Mouse (Mus musculus) frontal cortex, postnatal 14 days (tissue): ENCODE measurements around the gene Dnajc13.

Source experiments
- DNase-seq, 2 experiments: peaks; one replicate each; pipeline ENCODE4 v3.0.0; 2022; ENCODE audit warnings: low spot score in 2 of 2

Dnajc13 gene

DNA sequence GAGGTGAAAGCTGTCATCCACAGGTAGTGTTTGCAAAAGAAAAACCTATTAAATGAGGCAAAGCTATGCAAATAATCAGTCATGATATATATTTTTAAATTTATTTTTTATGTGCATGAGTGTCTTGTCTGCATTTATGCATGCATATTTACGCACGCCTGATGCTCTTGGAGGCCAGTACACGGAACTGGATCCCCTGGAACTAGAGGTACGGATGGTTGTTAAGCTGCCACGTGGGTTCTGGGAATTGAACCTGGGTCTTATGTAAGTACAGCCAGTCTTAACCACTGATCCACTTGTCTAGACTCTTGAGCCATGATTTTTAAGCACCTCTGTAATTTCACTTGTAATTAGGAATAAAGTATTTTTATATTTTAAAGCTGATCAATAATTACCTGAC, 79.5 kb downstream of the Dnajc13 start:
- DNase-seq: no peak

DNA sequence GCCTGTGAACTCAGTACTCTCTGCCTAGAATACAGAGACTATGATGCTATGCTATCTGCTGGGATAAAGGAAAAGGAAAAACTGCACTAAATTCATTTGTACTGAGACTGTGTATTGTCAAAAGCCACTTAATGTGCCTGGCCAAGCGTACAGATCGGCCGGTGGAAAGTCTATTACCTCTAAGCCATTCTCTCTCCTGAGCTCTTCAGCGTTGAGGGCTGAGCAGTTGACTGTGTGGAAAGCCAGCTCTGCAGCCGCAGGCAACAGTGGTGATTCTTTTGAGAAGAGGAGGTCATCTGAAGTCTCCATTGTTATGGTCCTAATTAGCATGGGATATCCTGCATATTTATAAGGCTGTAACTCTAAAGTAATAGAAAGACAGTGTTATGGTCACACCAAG, 80.4 kb downstream of the Dnajc13 start:
- DNase-seq: no peak

DNA sequence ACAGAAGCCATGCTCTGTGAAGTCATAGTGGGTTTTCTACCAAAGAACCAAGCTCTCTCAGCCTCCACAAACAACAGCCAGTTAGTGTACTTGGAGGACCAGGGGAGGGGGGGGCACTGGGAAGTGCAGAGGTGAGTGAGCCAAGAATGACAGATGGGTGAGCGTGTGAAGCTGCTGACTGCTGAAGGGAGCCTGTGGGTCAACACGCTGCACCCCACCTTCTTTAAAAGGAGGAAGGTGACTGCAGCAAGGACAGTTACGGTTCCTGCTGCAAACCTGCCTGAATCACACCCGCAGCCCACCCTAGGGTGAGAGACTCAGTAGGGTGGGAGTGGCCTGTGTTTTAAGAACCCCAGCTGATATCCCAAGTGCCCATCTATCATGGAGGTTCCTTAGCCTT, 81.1 kb downstream of the Dnajc13 start:
- no peak for DNase-seq

DNA sequence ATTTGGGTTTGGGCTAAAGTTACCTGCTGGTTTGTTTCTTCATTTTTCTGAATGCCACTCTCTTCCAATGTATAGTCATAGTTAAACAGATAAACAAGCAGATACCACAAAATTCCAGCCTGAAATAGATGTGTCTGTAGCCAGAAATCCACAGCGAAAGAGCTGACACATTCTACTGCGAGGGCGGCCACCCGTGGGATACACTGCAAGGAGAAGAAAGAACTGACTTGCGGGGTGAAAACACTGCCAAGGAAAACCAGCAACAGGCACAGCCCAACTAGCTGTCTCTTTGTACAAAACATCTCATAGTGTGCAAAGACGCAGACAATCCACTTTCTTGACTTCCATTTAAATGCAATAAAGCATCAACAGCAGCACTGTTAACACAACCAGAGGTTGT, 82.7 kb downstream of the Dnajc13 start:
- no peak for DNase-seq

DNA sequence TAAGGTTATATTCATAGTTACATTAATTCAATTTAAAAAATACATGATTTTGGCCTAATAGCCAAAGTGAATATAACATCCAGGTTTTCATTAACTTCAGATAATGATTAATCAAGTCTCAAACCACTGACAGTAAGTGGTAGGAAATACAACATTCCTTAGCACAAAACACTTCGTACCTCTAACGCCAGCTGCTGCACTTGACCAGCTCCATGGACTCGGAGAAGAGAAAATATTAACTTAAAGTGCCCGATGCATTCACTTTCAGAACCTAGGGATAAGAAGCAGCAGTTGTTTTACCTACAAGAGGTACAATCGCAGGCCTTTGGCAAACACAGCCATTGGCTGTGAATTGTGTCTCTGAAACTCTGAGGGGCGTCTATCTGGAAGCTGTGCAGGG, 90.4 kb downstream of the Dnajc13 start:
- no peak for DNase-seq

DNA sequence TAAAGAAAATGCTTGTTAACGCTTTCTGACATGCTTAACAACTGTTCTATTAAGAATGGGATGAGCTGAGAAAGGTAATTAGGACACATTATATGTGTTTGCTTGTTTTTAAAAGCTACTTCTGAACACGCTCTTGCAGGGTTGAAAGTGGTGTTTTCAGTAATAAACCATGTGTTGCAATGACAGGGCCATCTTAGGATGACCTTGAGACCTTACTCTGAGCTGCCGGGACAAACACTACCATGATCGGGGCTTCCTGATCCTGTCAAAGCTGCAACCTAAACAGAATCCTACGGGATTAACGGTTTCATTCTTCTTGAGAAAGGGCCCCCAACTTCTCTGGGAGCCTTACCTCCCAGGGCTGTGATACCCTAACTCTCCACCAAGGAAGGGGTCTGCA, 91.1 kb downstream of the Dnajc13 start:
- no peak for DNase-seq

DNA sequence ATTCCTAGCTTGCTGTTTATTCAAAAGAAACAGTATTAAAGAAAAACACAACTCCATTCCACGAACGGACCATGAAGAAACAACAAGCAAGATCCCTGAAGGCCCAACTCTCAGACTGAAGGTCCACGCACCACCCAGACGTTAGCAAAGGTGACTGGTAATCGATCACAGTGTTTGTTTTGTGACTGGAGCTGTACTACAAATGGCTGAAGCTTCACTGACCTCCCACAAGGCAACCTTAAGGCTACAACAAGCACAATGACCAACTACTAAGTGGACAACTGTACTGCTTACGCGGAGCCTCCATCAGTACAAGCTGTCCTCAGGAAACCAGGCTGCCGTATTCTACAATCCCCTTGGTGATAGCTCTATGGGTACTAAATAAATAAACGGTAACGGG, 92.7 kb downstream of the Dnajc13 start:
- DNase-seq: no peak

DNA sequence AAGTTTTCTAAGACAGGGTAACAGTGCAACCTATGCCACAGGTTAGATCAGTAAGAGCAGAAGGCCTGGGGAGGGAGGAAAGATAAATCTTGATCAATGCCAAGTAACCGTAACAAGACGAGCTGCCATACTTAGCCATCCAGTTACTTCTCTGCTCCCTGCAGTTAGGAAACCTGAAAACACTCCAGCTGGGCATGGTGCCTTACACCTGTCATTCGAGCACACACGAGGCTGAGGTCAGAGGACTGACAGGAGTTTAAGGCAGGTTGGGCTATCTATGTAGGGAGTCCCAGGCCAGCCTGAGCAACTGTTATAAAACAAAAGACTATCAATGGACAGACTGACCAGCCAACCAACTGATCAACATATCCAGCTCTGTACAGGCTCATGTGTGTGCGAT, 96.8 kb downstream of the Dnajc13 start:
- DNase-seq: no peak

DNA sequence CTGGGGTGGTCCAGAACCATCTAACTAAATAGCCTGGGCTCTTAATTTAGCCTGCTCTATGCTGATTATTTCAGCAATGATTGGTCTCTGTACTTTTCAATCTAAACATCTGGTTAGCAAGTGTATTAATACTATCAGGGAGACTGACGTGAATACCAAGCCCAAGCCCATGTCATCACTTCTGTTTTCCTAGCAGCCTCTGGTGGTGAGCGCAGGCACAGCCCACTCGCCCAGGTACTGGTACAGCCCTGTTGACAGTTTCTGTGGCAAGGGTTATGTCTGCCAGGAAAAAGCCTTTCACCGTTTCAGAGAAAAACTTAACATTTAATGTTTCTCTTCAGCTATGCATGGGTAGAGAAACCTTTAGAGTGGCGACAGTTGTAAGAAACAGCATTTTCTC, 98.5 kb downstream of the Dnajc13 start:
- DNase-seq: no peak

DNA sequence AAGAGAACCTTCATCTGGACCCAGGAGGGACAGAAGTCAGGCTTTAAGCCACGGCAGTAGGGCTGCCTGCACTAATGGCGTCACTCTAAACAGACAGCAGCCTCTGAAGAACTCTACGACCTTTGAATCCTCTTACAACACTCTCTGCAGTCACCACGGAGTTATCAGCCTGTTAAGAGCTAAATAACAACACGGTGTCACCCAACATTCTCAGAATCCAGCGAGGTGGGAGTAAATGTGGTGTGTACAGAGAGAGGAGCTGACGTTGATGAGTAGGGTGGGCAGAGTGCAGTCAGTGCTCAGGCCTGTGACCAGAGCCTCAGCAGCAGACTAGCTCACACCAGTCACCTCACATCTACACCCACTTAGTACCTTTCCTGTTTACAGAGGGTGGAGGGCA, 101.6 kb downstream of the Dnajc13 start:
- DNase-seq: no peak

DNA sequence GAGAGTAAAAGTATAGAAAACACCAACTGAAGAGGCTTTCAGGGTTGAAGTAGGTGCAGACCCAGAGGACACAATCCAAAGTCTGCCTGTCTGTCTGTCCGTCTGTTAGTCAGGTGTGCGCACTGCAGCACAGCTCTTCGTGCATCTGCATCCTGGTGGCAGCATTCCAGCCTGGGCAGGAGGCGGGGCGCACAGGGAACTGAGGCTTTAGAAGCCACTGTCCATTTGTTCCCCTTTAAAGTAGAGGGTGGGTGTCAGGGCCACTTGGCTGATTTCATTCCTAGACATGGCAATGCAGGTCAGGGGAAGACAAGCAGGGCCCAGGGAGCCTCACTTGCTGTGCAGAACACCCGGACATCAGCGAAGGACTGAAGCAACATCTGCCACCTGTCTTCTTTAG, 105.4 kb downstream of the Dnajc13 start:
- DNase-seq: no peak

DNA sequence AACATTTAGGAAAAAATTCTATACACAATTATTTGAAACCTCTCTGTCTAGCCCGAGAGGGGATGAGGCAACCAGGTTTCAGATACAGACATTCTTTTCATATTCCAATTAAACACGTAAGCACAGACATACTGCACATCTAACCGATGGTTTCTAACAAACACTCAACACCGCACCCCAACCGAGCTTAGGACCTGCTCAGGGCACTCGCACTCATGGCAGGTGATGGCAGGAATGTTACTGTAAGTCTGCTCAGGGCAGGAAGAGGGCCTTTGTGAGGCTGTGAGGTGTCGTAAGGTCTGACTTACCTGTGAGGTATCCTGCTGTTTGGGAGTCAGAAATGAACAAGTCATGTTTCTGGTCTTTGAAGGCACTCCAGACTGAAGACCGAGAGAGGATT, 106.2 kb downstream of the Dnajc13 start:
- no peak for DNase-seq

DNA sequence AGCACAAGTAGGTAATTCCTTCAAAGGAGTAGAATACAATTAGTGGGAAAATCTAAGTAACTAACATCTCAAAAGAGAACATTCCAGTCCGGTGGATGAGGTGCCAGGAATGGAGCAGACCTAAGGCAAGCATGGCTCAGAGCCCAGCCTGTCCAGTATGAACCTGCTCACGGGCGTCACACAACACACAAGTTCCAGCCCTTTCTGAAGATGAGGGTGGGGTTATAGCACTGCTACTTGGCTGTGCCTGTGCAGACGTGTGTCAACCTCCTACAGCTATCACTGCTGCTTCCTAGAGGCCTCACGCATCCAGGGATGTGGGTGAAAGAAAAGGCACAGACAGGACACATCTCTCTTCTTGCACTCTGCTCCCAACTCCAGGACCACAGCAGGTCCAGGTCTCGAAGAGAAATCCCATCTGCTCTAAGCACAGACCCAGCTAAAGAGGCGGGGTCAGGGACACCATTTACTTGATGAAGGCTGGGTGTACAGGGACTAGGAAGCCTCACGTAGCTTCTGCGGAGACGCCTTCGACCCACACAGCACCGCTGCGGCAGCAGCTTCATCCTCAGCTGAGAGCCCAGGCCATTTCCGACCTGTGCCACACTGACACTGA, 107.5 kb downstream of the Dnajc13 start:
- DNase-seq: no peak

DNA sequence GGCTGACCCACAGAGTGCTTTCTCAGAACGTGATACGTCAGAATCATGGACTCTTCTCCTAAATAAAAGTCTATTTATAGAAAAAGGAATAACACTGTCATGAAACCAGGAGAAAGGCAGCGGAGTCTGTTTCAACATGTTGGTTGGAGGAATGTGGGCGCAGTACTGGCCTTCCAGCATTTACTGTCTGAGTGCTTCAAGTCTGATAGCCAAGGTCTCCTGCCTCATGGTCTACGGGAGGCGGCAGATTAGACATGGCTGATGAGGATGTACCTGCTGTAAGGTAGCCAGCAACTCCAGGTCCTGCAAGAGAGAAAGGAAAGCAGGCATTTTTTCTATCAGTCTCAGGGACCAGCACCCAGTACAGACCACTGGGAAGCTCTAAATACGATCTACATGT, 110.6 kb downstream of the Dnajc13 start:
- no peak for DNase-seq

DNA sequence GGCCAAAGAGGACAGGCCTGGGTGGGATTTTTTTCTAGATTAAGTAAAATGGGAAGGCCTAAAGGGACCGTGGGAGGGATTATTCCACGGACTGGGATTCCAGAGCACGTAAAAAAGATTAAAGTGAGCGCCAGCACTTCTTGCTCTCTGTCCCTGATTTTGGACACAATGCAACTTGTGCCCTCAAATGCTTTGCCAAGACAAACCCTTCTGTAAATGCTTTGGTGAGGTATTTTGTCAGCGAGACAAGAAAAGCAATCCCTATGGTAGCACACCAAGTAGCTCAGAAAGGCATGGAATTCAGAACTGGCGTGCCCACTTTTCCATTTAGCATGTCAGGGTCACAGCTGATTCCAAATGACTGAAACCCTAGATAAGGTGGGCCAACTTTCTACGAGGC, 113.8 kb downstream of the Dnajc13 start:
- DNase-seq: no peak

DNA sequence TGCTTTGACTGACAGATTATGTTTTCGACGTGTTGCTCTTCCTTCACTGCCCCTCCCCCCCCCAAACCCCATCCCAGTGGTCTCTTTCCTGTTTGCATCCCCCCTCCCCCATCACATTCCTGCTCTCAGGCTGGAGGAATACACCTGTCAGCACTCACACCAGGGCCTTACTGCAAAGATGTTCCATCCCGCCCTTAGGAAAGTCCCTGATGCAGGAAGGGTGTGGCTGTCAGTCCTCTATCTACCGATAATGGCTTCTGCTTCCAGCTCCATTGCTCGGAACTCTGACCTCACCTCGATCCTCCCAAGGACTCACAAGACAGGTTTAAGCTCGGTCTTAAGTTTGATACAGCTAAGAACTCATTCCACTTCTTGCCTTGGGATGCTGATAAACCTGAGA, 116.0 kb downstream of the Dnajc13 start:
- no peak for DNase-seq

DNA sequence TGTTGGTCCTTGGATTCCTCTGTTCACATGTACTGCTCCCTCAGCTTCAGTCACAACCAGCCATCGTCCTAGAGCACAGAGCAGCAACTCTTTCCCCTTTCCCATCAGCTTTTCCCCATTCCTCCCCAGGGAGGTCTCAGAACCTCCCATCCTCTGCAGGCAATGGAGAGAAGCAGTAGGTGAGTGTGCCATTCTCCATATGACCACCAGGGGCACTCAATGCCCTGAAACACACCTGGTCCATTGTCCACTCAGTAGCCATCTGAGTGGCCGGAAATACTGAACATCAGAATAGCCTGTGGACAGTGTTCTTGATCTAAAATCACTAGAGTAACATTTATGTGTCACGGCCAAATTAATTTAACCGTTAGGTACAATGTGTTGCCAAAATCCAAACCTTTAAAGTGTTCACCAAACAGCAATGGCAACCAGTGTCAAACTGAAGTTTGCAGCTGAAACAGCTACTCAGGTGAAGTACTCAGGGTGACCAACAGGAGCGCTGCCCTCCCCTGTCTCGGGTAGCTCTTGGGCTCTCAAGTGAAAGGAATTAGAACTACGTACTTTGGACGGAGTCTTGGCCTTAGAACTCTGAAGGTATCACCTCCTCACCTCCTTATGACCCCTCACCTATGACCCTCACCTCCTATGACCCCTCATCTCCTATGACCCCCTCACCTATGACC, 118.3 kb downstream of the Dnajc13 start:
- no peak for DNase-seq

DNA sequence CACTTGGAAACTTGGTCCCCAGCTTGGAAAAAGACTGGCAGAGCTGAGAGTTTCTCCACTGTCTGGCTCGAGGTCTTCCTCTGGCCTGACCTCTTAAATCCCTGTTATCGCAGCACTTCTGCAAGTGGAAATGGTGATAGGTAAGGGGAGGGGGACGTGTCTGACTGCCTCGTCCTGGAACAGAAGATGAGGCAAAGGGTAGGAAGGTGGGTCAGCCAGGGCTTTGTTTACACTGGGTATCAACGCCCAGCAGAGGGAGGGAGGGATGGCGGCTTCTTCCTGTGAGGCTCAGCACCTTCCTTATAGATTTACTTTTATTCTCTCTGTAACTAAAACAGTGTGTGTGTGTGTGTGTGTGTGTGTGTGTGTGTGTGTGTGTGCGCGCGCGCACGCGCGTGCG, 119.9 kb downstream of the Dnajc13 start:
- DNase-seq: no peak

DNA sequence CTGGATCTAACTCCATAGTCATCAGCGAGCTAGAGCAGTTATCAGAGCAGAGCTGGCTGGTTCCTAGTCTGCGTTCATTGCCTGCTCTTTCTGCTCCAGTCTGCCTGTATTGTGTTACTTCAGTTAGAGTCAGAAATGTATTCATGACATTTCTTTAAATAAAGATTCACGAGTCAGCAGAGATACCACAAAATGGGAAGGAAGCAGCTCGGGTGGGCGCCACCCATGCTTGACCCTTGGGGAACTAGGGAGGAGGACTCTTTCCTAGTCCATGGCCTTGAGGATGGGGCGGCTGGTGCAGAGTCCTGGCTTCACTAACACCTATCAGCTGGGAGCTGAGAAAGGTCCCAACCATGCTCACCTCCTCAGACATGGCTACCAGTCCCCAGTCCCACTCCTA, 122.4 kb downstream of the Dnajc13 start:
- DNase-seq: no peak

DNA sequence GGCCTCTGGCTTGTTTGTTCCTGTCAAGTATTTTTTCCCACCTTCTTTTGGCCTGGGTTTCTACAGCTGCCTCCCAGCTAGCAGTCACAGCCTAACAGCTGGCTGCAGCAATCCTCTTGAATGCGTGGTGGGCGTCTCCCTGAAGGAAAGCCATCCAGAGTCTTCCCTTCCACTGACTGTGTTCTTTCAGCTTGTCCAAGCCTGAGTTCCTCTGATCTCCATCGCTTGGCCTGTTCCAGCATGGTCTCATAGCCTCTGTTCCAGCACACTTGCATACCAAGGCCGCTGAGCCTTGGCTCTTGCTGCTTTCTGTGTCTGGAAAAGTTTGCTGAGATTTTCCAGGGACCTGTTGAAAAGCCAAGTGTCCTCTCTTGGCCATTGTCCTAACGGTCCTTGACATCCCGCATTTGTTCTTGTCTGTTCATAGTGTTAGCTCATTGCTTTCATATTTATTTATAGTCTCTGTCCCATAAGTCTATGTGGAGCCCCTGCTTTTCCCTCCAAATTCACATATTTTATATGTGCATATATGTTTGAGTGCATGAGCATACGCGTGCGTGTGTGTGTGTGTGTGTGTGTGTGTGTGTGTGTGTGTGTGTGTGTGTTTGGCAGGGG, 132.5 kb downstream of the Dnajc13 start:
- no peak for DNase-seq

DNA sequence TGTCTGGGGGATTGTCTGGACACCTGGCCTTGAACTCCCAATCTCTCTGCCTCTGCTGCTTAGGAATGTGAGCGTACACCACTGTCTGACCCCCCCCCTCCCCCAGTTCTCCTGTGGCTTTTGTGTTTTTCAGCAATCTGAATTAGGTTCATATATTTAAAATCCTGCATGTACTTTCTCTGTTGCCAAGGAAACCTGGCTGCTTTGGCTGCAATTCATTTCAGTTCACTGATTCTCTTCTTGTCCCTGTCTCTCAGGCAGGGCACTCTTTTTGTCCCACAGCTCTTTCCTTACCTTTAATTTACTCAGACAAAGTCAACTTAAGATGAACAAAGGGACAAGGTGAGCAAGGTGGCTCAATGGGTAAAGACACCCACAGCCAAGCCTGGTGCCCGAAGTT, 134.6 kb downstream of the Dnajc13 start:
- DNase-seq: no peak

DNA sequence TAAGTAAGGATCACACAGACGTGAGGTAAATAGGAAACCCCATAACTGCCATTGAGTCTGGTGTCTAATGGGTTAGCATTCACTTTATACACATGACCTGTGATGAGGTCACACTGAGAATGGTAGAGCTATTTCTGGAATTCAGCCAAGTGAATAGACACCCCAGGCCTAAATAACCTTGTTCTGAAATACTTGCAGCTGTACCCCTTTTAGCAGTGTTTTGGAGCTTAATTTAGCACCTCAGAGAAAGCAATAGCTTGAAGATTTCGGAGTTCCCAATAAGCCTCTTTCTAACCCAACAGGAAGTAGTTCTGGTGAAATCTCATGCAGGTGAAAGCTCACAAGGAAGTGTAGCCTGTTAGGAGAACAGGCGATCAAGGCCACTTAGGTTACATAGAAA, 135.9 kb downstream of the Dnajc13 start, which contains the start of gene Ackr4:
Ackr4 (minus strand) TSS at position 101 of the 400 bp plus-strand sequence.
- no peak for DNase-seq

DNA sequence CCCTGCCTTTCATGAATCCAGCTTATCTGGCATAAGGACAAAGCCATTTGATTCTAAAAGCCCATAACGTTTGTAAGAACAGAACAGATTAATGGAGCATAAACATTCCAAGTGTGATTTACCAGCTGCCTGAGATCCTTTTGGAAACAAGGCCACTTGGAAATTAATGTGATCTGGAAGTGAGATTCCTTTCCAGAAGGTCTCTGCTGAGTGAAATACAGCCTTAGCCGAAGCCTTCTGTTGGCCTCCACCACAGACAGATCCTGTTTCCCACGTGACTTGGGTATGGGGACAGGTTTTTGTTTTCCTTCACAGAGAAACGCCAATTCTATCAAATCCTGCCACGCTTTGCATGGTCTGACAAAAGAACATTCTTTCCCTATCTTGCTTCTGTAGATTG, 139.1 kb downstream of the Dnajc13 start:
- no peak for DNase-seq

DNA sequence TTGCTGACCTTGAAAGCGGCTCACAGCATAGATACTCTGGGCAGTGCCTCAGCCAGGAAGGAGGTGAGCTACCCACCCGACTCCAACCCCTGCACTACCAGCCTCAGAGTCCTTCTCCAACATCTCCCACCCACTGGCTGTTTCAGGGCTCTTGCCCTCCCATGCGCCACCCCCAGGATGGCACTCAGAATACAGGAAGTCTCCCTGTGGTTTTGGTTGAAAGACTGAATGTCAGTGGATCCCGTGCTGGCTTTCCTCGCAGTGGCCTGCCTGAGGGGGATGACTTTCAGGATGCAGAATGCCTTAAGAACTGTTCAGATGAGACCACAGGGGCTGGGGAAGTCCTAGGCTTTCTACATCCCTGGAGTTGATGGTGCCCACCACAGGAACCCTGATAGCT, 139.6 kb downstream of the Dnajc13 start:
- no peak for DNase-seq
